Mouse (Mus musculus) gastrocnemius, postnatal 10 days (tissue): Measurements from ENCODE around the gene Awat2. TPM values are rescaled to one million over a fixed set of nuclear protein-coding genes. Genes with fewer than 3 reads are reported as not detected.
A peak's percentile ranks its signal among the peaks of the same experiment; 100 is the strongest.
"Not testable (repeated sequence)": the region's sequence is repeated elsewhere in the genome, so short reads cannot be mapped to it uniquely, and the experiment has no call there.

Experiments used
- DNase-seq: peaks from one replicate; pipeline ENCODE4 v3.0.0; 2021; ENCODE audit warnings: mixed read lengths
- long read RNA-seq, 2 experiments: library from polyadenylated mRNA; stranded (forward); transcript quantifications; one replicate each; pipeline ENCODE4 v2.0.0; 2021
- microRNA-seq, 2 experiments: library from miRNA; unstranded; fragments of <30 nt; microRNA quantifications; one replicate each; pipeline ENCODE4 v1.2.0; 2021
- total RNA-seq, 2 experiments: library from RNA; stranded (reverse); gene quantifications; 2 replicates each; pipeline ENCODE4 v1.2.3; 2021

Awat2 gene
- total RNA-seq = under 1 TPM in 1 of 2 experiments, not detected in 1; 0.20 TPM
- long read RNA-seq, experiment 1 = 0 reads
- long read RNA-seq, experiment 2 = 0 reads

GRCm38 (mm10) chrX:100442617-100443016, at the start of gene Awat2:
Gene Awat2, minus strand, starts transcription at chrX:100442717.
- DNase-seq = not testable (repeated sequence)

- DNase-seq = peak; percentile 51
Measured at GRCm38 (mm10) chrX:100480317-100480716, 37.8 kb upstream of the Awat2 start.

GRCm38 (mm10) chrX:100475569-100476223, 33.2 kb upstream of the Awat2 start:
- no peak for DNase-seq

GRCm38 (mm10) chrX:100471491-100471890, 29.0 kb upstream of the Awat2 start:
- DNase-seq = no peak

- DNase-seq = no peak
Measured at GRCm38 (mm10) chrX:100470126-100470525, 27.6 kb upstream of the Awat2 start.

- DNase-seq = no peak
Measured at GRCm38 (mm10) chrX:100468047-100468446, 25.5 kb upstream of the Awat2 start.

- DNase-seq = no peak
Measured at GRCm38 (mm10) chrX:100443532-100443931, 1.0 kb upstream of the Awat2 start.

GRCm38 (mm10) chrX:100432311-100432710, 10.2 kb downstream of the Awat2 start:
- no peak for DNase-seq

GRCm38 (mm10) chrX:100428693-100429092, 13.8 kb downstream of the Awat2 start, which contains the start of gene Otud6a:
Gene Otud6a, plus strand, starts transcription at chrX:100429013.
- DNase-seq = no peak

GRCm38 (mm10) chrX:100409245-100409644, 33.3 kb downstream of the Awat2 start:
- no peak for DNase-seq

GRCm38 (mm10) chrX:100401657-100402056, 40.9 kb downstream of the Awat2 start:
- no peak for DNase-seq

GRCm38 (mm10) chrX:100400900-100401299, 41.6 kb downstream of the Awat2 start:
- no peak for DNase-seq

- DNase-seq = no peak
Measured at GRCm38 (mm10) chrX:100395026-100395425, 47.5 kb downstream of the Awat2 start.

GRCm38 (mm10) chrX:100394223-100394861, 48.2 kb downstream of the Awat2 start:
- DNase-seq = no peak

GRCm38 (mm10) chrX:100392304-100392703, 50.2 kb downstream of the Awat2 start:
- DNase-seq = peak; percentile 30

- DNase-seq = no peak
Measured at GRCm38 (mm10) chrX:100389887-100390286, 52.6 kb downstream of the Awat2 start.

- DNase-seq = no peak
Measured at GRCm38 (mm10) chrX:100356974-100357373, 85.5 kb downstream of the Awat2 start.

Small RNAs within 50 kb of the gene (microRNA-seq; reads per million reads assigned to microRNA genes)
- 2,049 to 2,463 reads per million in 2 experiments for gene Mir676

Other genes with a start within 250 kb of the Awat2 start
- not detected for gene Otud6a, start 13.7 kb downstream of the Awat2 start, total RNA-seq
- gene Igbp1, start 51.6 kb upstream of the Awat2 start, total RNA-seq = 10 to 100 TPM; 37.3 to 38.1 TPM
- gene Dgat2l6, start 82.1 kb upstream of the Awat2 start, total RNA-seq = under 1 TPM; 0.07 to 0.12 TPM
- gene Awat1, start 129.5 kb upstream of the Awat2 start, total RNA-seq = not detected
- gene P2ry4, start 152.2 kb upstream of the Awat2 start, total RNA-seq = under 1 TPM in 1 of 2 experiments, not detected in 1; 0.05 TPM
- not detected for gene Arr3, start 162.8 kb upstream of the Awat2 start, total RNA-seq
- 1 to 10 TPM; 4.1 to 6.6 TPM for gene Kif4, start 183.0 kb upstream of the Awat2 start, total RNA-seq
- 10 to 100 TPM; 28.2 to 30.9 TPM for gene Pdzd11, start 183.9 kb upstream of the Awat2 start, total RNA-seq